Mouse (Mus musculus) embryonic fibroblast, embryonic 13.5 days (primary cell): Measurements from ENCODE around the gene Ccnj.

ENCODE experiments used
- CTCF ChIP-seq: IDR thresholded peaks from 2 replicates; pipeline ENCODE4 v1.5.1; 2011; ENCODE audit warnings: mild to moderate bottlenecking, control low read depth, low read length, moderate library complexity, borderline replicate concordance; ENCODE audit not compliant: insufficient read depth
- POLR2A ChIP-seq: IDR thresholded peaks from 2 replicates; pipeline ENCODE4 v1.6.1; 2011; ENCODE audit warnings: low read depth, mild to moderate bottlenecking, control low read depth, low read length, moderate library complexity

DNA sequence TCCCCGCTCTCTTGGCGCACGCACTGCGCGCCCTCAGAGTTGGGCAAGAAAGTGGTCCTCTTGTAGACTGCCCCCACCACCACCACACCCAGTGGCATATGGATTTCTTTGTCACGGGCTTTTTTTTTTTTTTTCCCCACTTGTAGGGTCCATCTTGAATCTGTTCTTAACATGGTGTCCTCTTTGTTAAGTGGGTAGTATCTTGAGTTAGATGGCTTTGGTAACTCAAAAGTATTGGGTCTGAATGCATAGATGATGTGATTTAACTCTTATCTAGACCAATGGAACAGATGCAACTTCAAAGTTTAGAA is 64.3 kb downstream of the Ccnj start:
- TF ChIP-seq POLR2A: no peak
- TF ChIP-seq CTCF: no peak
